Mouse (Mus musculus) kidney, adult 2 months (tissue): ENCODE data around the gene Asb6.

Experiments used
- CTCF ChIP-seq: fragments of 200-500 bp; conservative IDR thresholded peaks from 2 replicates; pipeline ENCODE4 v1.5.1; 2011; ENCODE audit warnings: low read depth, mild to moderate bottlenecking, control low read depth, low read length, moderate library complexity, mixed read lengths; ENCODE audit not compliant: insufficient read depth, insufficient read length
- POLR2A ChIP-seq: fragments of 200-500 bp; IDR thresholded peaks from one replicate; pipeline ENCODE4 v1.6.1; 2011; ENCODE audit warnings: low read depth, low read length, control low read depth

GRCm38 (mm10) chr2:30872669-30873068 lies 42.5 kb upstream of the Asb6 start:
- TF ChIP-seq CTCF = no peak
- TF ChIP-seq POLR2A = no peak
